Mouse (Mus musculus): ENCODE measurements at regions not wholly inside any gene's neighbourhood (a gene's known extent, or its start where the extent isn't known, plus 50 kb on each side); places are given as distances from the start of the nearest gene placed in this dataset.

- ATAC-seq (replicated peaks; ENCODE audit: insufficient number of reproducible peaks, low FRiP score, low TSS enrichment, poor library complexity, severe bottlenecking), result no peak
Measured at GRCm38 (mm10) chr13:6237201-6237600, 310.7 kb upstream of the Pitrm1 start.

GRCm38 (mm10) chr13:6240855-6241254 lies 307.1 kb upstream of the Pitrm1 start:
- no peak for ATAC-seq (replicated peaks; ENCODE audit: insufficient number of reproducible peaks, low FRiP score, low TSS enrichment, poor library complexity, severe bottlenecking)

- ATAC-seq (replicated peaks; ENCODE audit: insufficient number of reproducible peaks, low FRiP score, low TSS enrichment, poor library complexity, severe bottlenecking), result no peak
Measured at GRCm38 (mm10) chr13:6241472-6242123, 306.4 kb upstream of the Pitrm1 start.

DNA sequence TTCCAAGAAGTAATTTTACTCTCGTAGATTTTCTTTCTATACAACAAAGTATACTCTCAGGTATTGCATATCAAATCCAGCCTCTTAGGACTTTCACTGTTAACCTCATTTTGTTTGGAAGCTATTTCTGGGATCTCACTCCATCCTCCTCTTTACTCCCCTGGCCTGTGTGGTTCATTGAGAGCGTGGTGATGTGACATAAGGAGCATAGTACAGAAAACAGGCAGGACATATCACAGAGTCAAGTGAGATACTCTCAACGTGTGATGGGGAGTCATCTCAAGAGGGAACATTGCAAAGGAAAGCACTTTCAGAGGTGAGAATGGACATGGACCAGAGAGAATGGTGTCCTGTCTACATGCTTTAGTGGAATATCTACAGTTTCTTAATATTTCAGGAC lies 297.8 kb upstream of the Pitrm1 start:
- no peak for ATAC-seq (replicated peaks; ENCODE audit: insufficient number of reproducible peaks, low FRiP score, low TSS enrichment, poor library complexity, severe bottlenecking)

DNA sequence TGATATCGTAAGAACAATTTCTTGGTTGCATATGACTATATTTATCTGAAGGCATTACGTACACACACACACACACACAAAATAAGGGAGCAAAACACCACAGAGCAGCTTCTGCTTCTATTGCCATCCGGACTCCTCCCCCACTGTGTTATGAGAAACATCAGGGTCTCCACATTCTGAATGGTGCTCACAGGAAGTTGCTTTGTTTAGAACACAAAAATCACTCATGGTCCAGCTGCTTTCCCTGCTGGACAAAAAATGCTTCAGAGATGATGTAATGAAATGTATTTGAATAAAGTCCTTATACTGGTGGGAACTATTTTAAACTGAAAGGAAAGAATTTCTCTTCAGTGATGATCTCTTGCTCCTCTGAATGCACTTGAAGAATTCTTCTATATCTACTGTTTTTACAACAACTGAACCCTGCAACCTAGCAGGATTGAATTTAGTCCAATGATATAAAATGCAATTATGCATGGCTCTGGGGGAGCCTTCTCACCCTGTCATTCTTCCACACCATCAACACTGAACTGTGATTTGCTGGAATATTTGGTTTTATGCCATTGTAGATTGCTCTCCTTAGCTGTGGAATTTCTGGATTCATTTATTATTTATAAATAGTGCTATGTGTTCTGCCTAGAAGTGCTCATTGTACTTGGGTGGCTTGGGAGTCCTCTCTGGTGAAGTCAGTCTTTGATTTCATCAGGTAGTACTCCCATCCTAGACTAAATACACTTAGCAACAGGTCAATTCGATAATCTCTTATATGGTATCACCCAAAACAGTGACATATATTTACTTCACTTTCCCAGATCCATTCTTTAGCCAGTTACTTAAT lies 296.7 kb upstream of the Pitrm1 start:
- ATAC-seq (replicated peaks; ENCODE audit: insufficient number of reproducible peaks, low FRiP score, low TSS enrichment, poor library complexity, severe bottlenecking), result no peak

DNA sequence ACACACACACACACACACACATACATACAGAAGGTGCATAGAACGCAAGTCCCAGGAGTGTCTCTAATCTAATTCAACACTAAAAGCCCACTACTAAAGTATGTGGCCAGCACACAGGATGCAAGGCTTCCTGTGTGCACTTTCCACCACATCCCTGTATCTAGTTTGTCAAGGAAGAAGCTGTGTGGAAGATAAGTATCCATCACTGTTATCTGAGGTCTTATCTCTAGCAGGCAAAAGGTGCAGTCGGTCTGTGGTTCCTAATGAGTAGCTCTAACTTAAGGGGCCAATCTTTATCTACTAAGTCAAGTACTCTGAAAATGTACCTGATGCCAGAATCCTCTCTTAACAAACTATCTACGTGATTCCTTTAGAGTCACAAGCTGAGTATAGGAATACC lies 295.8 kb upstream of the Pitrm1 start:
- no peak for ATAC-seq (replicated peaks; ENCODE audit: insufficient number of reproducible peaks, low FRiP score, low TSS enrichment, poor library complexity, severe bottlenecking)

DNA sequence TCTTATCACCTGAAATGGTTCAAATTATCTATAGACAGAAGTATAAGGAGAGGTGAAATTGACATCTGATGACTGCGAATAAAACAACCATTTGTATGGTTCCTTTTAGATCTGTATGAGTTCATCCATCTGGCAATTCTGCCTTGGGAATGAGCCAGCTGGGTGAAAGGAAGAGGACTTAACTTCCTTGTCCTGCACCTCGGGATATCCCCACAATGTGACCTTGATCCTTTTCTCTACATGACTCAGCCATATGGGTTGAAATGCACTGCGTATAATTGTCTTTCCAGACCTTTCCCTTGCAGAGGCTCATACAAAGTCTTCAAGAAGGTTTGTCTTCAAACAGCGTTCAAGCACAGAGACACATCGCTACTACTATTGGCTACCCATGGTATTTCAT lies 292.6 kb upstream of the Pitrm1 start:
- no peak for ATAC-seq (replicated peaks; ENCODE audit: insufficient number of reproducible peaks, low FRiP score, low TSS enrichment, poor library complexity, severe bottlenecking)

DNA sequence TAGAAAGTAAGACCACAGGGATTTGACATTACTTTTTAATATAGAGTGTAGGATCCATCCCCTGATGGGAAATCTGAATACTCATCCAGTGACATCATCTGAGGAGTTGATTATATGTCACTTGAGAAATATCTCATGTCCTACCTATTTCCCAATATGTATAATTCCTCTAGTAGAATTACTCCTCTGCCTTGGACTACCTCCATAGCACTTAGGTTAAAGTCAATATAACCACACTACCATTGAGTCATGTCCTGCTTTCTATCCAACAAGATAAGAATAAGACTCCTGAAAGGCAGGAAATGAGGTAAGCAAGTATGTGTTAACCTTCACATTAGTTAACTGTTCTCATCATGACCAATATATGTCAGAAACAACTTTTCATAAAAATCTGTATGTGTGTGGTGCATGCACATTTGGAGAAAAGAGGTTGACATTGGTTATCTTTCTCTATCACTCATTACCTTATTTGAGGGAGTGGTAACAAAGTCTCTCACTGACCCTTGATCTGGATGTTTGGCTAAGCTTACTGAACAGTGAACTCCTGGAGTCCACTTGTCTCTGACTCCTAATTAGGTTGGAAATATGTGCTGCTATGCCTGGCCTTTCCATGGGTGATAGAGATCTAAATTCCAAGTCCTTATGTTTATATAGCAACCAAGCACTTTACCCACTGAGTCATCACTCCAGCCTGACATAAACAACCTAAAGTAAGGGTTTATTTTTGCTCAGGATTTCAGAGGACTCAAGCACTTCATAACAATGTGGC lies 292.0 kb upstream of the Pitrm1 start:
- no peak for ATAC-seq (replicated peaks; ENCODE audit: insufficient number of reproducible peaks, low FRiP score, low TSS enrichment, poor library complexity, severe bottlenecking)

GRCm38 (mm10) chr13:6258456-6258855 lies 289.5 kb upstream of the Pitrm1 start:
- no peak for ATAC-seq (replicated peaks; ENCODE audit: insufficient number of reproducible peaks, low FRiP score, low TSS enrichment, poor library complexity, severe bottlenecking)

DNA sequence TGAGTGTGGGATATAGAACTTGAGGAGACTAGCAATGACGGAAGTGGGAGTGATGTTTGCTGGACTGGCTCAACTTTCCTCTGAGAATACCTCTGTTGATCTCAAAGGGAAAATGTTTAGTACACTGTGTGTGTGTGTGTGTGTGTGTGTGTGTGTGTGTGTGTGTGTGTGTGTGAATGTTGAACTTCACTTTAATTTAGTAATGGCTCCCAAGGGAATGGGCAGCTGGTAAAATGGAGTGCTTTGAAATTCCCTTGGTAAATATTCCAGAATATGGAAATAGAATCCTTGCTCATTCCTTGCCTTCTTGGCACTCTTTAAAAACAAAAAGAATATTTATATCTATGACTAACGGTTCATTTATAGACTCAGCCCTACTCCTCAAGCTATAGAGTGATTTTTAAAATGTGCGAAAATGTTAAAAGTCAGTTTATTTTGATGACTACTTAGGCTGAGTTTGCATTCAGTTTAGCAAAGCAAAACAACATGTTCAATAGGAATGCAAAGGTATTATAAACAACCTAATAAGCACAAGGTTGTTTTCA lies 287.6 kb upstream of the Pitrm1 start:
- ATAC-seq (replicated peaks; ENCODE audit: insufficient number of reproducible peaks, low FRiP score, low TSS enrichment, poor library complexity, severe bottlenecking), result no peak

GRCm38 (mm10) chr13:6261458-6261857 lies 286.5 kb upstream of the Pitrm1 start:
- ATAC-seq (replicated peaks; ENCODE audit: insufficient number of reproducible peaks, low FRiP score, low TSS enrichment, poor library complexity, severe bottlenecking), result no peak

DNA sequence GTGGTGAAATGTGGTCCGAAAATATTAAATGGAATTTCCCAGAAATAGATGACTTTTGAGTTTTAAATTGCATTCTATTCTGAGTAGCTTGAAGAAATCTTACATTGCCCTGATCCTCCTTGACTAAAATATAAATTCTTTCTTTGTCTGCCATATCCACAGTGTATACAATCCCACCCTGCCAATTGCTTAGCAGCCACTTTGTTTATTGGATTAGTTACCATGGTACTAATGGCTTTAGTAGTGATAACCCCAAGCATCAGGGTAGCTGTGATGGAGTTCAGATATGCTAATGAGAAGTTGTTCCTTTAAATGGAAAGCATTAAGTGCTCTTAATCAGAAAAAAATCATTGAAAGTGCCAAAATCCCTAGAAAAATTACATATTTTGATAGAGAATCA lies 277.4 kb upstream of the Pitrm1 start:
- no peak for ATAC-seq (replicated peaks; ENCODE audit: insufficient number of reproducible peaks, low FRiP score, low TSS enrichment, poor library complexity, severe bottlenecking)

- ATAC-seq (replicated peaks; ENCODE audit: insufficient number of reproducible peaks, low FRiP score, low TSS enrichment, poor library complexity, severe bottlenecking), result no peak
Measured at GRCm38 (mm10) chr13:6272932-6273331, 275.0 kb upstream of the Pitrm1 start.

- no peak for ATAC-seq (replicated peaks; ENCODE audit: insufficient number of reproducible peaks, low FRiP score, low TSS enrichment, poor library complexity, severe bottlenecking)
Measured at GRCm38 (mm10) chr13:6280073-6280472, 267.9 kb upstream of the Pitrm1 start.

GRCm38 (mm10) chr13:6288109-6288508 lies 259.8 kb upstream of the Pitrm1 start:
- no peak for ATAC-seq (replicated peaks; ENCODE audit: insufficient number of reproducible peaks, low FRiP score, low TSS enrichment, poor library complexity, severe bottlenecking)

DNA sequence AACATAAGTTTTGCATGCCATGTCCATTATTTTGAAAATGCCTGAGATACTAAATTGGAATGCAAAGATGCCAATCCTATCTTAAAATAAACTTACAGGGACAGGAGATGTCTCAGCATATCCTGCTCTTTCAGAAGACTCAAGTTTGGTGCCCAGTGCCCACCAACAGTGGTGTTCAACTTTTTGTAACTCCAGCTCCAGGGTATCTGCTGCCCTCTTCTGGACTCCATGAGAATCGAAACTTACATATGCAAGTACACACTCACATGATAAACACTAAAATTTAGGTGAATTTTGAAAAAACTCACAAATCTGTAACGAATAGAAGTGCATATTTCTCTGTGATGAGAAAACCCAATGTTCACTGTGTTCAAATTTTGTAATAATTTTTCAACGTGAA lies 255.9 kb upstream of the Pitrm1 start:
- ATAC-seq (replicated peaks; ENCODE audit: insufficient number of reproducible peaks, low FRiP score, low TSS enrichment, poor library complexity, severe bottlenecking), result no peak

DNA sequence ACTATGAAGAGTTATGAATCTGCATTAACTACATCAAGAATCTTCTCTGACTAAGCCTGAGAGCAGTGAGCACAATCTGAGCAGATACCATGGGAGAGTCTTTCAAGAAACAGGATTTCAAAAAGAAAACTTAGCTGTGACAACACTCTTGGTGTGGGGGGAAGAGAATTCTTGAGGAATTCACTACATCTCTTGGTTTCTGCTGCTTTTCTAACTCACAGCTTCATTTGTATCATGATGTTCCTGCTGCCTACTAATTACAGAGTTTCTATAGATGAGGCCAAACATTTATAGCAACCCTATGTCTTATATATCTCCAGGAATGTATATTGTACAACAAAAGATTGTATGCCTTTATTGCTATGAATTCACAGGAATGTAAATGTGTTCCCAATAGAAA lies 242.2 kb upstream of the Pitrm1 start:
- no peak for ATAC-seq (replicated peaks; ENCODE audit: insufficient number of reproducible peaks, low FRiP score, low TSS enrichment, poor library complexity, severe bottlenecking)

GRCm38 (mm10) chr13:6306616-6306988 lies 241.3 kb upstream of the Pitrm1 start:
- no peak for ATAC-seq (replicated peaks; ENCODE audit: insufficient number of reproducible peaks, low FRiP score, low TSS enrichment, poor library complexity, severe bottlenecking)
